Mouse (Mus musculus) telencephalon, adult 2 months (tissue): Measurements from ENCODE around the gene Vkorc1l1.
A peak's percentile ranks its signal among the peaks of the same experiment; 100 is the strongest.

Experiments used
- DNase-seq: peaks from one replicate; pipeline ENCODE4 v3.0.0-alpha.2; 2011; ENCODE audit warnings: low read depth, low spot score

Gene Vkorc1l1

GRCm38 (mm10) chr5:130001356-130001987, 59.7 kb downstream of the Vkorc1l1 start:
- no peak for DNase-seq

DNA sequence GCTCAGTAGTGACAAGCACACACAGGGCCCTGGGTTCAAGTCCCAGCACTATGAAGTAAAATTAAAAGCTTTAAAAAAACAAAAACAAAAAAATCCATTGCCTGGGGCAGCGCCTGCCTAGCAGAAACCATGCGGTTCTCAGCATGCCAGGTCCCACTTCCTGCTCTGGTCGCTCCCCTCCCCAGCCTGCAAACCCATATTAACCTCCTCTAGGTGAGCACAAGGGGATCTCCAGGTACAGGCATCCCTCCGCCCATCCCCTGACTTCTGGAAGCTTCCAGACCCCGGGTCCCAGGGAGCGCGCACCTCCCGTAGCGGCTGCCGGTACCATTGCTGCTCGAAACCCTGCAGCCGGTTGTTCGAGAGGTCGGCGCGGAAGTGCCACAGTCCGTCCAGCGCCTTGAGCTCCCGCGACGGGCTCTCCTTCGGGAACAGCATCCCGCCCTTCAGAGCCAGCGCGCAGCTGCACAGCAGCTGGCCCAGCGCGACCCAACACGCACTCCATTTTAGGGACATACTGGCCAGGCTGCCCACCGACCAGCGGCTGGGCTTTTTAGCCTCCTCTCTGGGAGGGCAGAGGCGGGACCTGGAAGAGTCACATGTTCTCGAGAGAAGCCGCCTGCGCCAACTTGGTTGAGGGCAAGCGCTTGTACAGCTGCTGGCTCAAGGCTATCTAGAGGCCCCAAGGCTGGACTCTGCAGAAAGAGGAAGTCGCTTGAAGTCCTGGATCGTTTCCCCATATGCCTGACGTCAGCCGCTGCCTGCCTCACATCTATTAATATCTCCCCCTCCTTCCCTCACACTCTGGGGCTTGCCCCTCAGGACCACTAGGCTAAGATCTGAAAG, 60.8 kb downstream of the Vkorc1l1 start, which contains the start of gene Gusb:
Gene Gusb (minus strand): TSS at position 749 of the 846 bp plus-strand sequence.
- peak; percentile 69 for DNase-seq

- no peak for DNase-seq
Measured at GRCm38 (mm10) chr5:130003229-130003628, 61.5 kb downstream of the Vkorc1l1 start.

- no peak for DNase-seq
Measured at GRCm38 (mm10) chr5:130007344-130007743, 65.6 kb downstream of the Vkorc1l1 start.

DNA sequence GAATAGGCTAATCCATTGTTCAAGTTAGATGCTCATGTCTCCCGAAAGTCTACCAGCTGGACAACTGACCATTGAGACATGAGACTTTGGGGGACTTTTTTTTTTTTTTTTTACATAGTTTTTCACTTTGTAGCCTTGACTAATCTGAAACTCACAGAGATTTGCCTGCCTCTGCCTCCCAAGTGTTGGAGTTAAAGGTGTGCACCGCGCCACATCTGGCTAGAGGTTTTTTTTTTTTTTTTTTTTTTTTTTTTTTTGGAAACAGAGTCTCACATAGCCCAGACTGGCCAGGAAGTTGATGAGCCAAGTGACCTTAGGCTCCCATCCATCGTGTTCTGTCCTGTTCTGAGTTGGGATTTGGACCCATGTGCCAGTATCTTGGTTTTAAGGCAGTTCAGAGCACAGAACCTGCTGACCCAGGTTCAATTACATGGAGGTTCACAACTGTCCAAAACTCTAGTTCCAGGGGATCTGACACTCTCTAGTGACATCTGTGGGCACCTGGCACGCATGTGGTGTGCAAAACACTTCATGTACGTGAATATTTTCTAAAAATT, 66.3 kb downstream of the Vkorc1l1 start:
- DNase-seq: no peak

GRCm38 (mm10) chr5:130009784-130010183, 68.0 kb downstream of the Vkorc1l1 start:
- no peak for DNase-seq

GRCm38 (mm10) chr5:130010961-130011360, 69.2 kb downstream of the Vkorc1l1 start:
- DNase-seq: no peak

- no peak for DNase-seq
Measured at GRCm38 (mm10) chr5:130015104-130015503, 73.3 kb downstream of the Vkorc1l1 start.

- no peak for DNase-seq
Measured at GRCm38 (mm10) chr5:130019461-130019860, 77.7 kb downstream of the Vkorc1l1 start.

DNA sequence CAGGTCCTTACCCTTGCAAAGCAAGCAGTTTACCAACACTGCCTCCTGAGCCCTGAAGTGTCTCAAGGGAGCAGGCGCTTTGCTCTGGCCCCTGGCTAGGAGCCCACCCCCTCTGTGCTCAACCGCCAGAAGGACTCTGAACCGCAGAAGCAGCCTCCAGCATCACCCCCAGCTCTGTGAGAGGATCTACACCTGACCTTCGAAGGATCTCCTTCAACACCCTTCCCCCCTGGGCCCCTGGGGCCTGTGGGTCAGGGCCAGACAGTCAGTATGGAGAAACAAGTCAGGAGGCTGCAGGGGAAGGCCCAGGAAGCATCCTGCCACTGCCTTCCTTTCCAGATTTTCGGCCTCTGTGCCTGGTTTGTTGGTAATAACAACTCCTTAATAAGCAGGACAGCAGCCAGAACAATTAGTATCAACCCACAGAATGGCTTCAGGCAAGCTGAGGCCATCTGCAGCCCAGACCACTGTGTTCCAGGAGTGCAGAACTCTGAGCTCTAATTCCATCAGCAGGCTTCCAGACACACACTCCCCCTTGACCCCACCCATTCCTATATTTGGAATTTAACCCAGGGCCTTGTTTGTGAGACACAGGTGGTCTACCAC, 79.7 kb downstream of the Vkorc1l1 start:
- no peak for DNase-seq

DNA sequence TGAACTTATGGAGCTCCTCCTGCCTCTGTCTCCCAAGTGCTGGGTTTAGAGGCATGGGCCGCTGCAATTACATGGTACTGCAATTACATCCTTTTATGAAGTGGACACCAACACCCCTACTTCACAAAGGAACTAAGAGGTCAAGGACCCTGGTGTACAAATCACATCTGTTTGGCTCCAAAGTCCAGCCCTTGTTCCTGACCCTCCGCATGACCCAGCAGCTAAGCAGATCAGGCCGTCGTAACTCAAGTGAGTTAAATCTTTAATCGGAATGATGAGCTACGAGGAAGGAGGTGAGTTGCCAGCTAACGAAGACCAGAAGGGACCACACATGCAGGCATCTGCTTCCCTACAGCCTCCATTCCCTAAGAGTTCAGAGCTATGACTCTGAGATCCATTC, 80.6 kb downstream of the Vkorc1l1 start:
- DNase-seq: no peak

DNA sequence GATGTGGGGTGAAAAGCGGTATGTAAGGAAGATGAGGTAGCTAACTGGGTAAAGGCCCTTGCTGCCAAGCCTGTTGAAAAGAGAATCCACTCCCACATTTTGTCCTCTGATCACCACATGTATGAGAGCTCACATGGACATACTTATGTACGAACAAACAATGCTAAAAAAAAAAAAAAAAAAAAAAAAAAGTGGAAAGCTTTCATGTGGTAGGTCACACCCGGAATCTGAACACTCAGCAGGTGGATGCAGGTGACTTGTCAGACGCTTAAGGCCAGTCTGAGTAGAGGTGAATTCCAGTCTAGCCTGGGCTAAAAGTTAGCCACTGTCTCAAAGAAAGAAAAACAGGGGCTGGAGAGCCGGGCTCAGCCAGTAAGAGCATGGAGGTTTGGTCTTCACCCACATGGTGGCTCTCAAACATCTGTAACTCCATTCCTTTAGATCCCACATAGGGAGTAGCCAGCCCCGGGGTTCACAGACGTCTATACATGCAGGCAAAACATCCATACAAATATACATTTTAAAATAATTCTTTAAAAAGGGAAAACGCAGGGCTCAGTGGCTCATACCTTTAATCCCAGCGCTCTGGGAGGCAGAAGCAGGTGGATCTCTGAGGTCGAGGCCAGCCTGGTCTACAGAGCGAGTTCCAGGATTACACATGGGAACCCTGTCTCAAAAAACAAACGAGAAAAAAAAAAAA, 81.4 kb downstream of the Vkorc1l1 start:
- DNase-seq: no peak

DNA sequence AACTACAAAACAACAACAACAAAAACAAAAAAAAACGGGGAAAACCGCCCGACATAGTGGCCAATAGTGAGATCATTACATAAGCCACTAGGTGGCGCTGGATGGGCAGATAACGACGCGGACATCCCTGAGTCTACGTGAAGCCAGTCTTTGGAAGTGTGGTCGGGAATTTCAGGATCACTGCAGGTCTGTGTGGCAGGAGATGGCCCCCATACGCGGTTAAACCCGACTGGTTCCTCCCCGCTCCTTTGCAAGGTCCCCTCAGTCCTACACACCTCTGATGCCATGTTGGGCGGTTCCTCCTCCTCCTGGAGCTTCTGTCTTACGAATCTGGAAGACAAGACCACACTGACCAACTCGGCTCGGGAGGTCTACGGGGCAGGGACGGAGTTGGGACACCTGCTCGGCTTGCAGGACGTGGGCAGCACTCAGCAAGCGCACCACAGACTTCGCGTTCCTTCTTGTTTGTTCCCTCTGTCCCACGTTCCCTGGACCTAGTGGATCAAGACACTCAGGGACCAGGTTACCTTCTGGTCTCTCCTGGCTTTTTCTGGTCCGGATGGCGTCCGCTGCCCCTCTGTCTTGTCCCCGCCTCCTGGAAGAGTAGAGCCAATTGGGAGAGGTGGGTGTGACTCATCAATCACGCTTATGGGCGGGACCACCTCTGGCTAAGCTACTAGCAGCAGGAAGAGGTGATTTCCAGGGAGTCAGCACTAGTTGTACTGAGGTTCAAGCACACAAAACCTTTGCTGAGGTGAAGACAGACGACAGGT, 82.2 kb downstream of the Vkorc1l1 start:
- peak; percentile 66 for DNase-seq

GRCm38 (mm10) chr5:130027134-130027533, 85.4 kb downstream of the Vkorc1l1 start:
- no peak for DNase-seq

GRCm38 (mm10) chr5:130027696-130028095, 85.9 kb downstream of the Vkorc1l1 start:
- no peak for DNase-seq

GRCm38 (mm10) chr5:130029142-130029897, 87.5 kb downstream of the Vkorc1l1 start, which contains the start of the genes Asl and Crcp:
Asl (minus strand) TSS chr5:130029247.
Crcp (plus strand) TSS chr5:130029290.
- peak; percentile 69 for DNase-seq

- no peak for DNase-seq
Measured at GRCm38 (mm10) chr5:130031410-130032390, 89.9 kb downstream of the Vkorc1l1 start.

DNA sequence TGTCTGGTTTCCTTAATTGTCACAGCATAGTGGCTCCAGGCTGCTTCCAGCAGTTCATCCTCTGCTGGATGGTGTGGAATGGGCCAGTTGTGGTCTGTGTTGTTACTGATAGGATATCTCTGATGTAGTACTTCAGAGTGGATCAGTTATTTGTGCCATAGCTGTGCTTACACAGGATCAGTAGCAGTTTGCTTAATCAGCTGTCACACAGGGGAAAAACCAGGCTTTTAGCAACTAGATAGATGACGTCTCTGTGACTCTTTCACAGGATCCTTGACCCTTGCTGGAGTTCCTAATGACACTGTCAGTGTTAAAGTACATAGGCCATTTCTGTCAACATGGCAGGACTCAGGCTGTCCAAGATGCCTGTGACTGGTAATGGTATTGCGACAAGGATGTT, 92.1 kb downstream of the Vkorc1l1 start:
- no peak for DNase-seq
